Mouse (Mus musculus) gastrocnemius, postnatal 25 days (tissue): Measurements from ENCODE around the gene Btbd35f4. TPM values are rescaled to one million over a fixed set of nuclear protein-coding genes. Genes with fewer than 3 reads are reported as not detected.
"Not testable (repeated sequence)": the region's sequence is repeated elsewhere in the genome, so short reads cannot be mapped to it uniquely, and the experiment has no call there.

Experiments
- DNase-seq: peaks from one replicate; pipeline ENCODE4 v3.0.0; 2022
- long read RNA-seq, 2 experiments: library from polyadenylated mRNA; stranded (forward); transcript quantifications; one replicate each; pipeline ENCODE4 v2.0.0; 2021
- total RNA-seq, 2 experiments: library from RNA; stranded (reverse); gene quantifications; 1 replicate in 1 of 2; 2 replicates in 1 of 2; pipeline ENCODE4 v1.2.3; 2021

Gene Btbd35f4
- not detected for total RNA-seq
- long read RNA-seq, experiment 1: 0 reads
- long read RNA-seq, experiment 2: 0 reads

GRCm38 (mm10) chrX:4800196-4800595 is at the start of gene Btbd35f4:
Gene Btbd35f4, plus strand, starts transcription at chrX:4800496.
- not testable (repeated sequence) for DNase-seq

- not testable (repeated sequence) for DNase-seq
Observed at GRCm38 (mm10) chrX:4840016-4840415, 39.7 kb downstream of the Btbd35f4 start.

Other genes starting within 250 kb of the Btbd35f4 start
- gene Btbd35f27, start 151.6 kb downstream of the Btbd35f4 start, total RNA-seq: not detected